Mouse (Mus musculus) testis, postnatal 14 days (tissue): ENCODE measurements around the gene Tpi1.
"Not testable (repeated sequence)": the region's sequence is repeated elsewhere in the genome, so short reads cannot be mapped to it uniquely, and the experiment has no call there.

Experiments used
- DNase-seq: peaks from one replicate; pipeline ENCODE4 v3.0.0; 2021; ENCODE audit warnings: low spot score

The Tpi1 gene

DNA sequence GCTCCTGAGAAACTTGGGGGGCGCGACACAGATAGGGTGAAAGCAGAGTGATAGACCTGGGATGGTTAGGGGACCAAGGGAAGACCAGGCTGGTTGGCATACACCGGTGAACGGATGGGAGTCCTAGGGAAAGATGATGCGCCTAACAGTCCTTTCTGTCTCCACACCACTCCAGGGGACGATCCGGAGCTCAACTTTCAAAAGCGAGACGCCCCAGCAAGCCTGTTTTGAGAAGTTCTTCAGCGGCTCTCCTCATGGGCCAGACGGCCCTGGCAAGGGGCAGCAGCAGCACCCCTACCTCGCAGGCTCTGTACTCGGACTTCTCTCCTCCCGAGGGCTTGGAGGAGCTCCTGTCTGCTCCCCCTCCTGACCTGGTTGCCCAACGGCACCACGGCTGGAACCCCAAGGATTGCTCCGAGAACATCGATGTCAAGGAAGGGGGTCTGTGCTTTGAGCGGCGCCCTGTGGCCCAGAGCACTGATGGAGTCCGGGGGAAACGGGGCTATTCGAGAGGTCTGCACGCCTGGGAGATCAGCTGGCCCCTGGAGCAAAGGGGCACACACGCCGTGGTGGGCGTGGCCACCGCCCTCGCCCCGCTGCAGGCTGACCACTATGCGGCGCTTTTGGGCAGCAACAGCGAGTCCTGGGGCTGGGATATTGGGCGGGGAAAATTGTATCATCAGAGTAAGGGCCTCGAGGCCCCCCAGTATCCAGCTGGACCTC lies 4.9 kb downstream of the Tpi1 start:
- DNase-seq, result peak; percentile 62

- DNase-seq, result peak; percentile 68
Observed at GRCm38 (mm10) chr6:124808358-124809012, 5.6 kb downstream of the Tpi1 start, which contains the start of gene Spsb2. TSS of gene Spsb2 (plus strand) at chr6:124808661.

- no peak for DNase-seq
Observed at GRCm38 (mm10) chr6:124807986-124808357, 6.1 kb downstream of the Tpi1 start.

GRCm38 (mm10) chr6:124807366-124807765 lies 6.7 kb downstream of the Tpi1 start:
- no peak for DNase-seq

GRCm38 (mm10) chr6:124806446-124807140 lies 7.5 kb downstream of the Tpi1 start:
- no peak for DNase-seq

GRCm38 (mm10) chr6:124805341-124806321 lies 8.5 kb downstream of the Tpi1 start:
- DNase-seq, result peak; percentile 87

GRCm38 (mm10) chr6:124804341-124804740 lies 9.8 kb downstream of the Tpi1 start:
- no peak for DNase-seq

DNA sequence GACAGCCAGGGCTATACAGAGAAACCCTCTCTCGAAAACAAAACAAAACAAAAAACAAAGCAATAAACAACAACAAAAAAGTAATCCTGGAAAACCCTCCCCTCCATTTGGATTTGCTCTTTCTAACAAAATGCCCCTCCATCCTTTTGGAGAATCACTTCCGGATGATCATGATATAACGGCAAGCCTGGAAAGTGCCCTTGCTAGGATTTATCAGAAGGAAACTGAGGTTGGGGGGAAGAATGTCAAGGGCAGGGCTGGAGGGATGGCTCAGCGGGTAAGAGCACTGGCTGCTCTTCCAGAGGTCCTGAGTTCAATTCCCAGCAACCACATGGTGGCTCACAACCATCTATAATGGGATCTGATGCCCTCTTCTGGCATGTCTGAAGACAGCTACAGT lies 10.4 kb downstream of the Tpi1 start:
- not testable (repeated sequence) for DNase-seq

GRCm38 (mm10) chr6:124803061-124803460 lies 11.0 kb downstream of the Tpi1 start:
- DNase-seq, result no peak

DNA sequence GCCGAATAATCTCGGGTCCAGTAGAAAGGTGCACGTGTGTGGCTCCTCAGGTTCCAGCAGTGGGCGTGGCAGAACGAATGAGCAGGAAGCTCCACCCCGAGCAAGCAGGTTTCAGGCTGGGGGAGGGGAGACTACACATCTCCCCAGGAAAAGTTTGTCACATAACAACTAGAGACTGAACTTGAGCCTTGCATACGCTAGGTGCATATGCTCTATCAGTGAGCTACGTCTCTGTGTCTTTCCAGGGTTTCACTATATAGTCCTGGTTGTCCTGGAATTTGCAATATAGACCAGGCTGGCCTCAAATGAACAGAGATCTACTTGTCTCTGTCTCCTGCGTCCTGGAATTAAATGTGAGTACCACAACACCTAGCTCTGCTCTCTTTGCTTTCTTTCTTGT lies 11.7 kb downstream of the Tpi1 start:
- DNase-seq, result not testable (repeated sequence)

- DNase-seq, result no peak
Observed at GRCm38 (mm10) chr6:124796200-124796599, 17.9 kb downstream of the Tpi1 start.

- no peak for DNase-seq
Observed at GRCm38 (mm10) chr6:124795781-124796180, 18.3 kb downstream of the Tpi1 start.

DNA sequence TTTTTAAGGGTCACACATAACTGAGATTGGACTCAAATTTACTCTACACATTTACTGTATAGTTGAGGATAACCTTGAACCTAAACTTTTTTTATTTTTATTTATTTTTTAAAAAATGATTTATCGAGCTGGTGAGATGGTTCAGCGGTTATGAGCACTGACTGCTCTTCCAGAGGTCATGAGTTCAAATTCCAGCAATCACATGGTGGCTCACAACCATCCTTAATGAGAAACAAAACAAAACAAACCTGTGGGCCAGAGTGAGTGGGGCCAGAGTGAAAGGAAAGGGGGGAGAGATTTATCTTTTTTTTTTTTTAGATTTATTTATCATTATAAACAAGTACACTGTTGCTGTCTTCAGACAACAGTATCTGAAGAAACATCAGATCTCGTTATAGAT lies 22.2 kb downstream of the Tpi1 start:
- no peak for DNase-seq

GRCm38 (mm10) chr6:124790121-124790520 lies 24.0 kb downstream of the Tpi1 start:
- DNase-seq, result no peak

GRCm38 (mm10) chr6:124789519-124789918 lies 24.6 kb downstream of the Tpi1 start:
- no peak for DNase-seq

DNA sequence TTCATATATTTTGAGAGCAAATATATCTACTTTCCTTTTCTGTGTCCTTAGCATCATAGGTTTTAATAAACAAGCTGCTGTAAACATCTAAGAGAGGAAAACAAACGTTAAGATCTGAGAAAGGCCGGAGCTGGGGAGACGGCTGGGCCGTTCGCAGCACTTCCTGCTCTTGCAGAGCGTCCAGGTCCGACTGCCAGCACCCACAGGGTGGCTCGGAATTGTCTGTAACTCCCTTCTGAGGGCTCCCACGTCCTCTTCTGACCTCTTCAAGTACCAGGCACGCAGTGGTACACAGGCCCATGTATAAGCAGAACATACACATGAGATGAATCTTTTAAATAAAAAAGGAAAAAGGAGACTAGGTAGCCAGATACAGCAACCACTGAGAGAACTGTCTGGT lies 26.4 kb downstream of the Tpi1 start:
- no peak for DNase-seq

DNA sequence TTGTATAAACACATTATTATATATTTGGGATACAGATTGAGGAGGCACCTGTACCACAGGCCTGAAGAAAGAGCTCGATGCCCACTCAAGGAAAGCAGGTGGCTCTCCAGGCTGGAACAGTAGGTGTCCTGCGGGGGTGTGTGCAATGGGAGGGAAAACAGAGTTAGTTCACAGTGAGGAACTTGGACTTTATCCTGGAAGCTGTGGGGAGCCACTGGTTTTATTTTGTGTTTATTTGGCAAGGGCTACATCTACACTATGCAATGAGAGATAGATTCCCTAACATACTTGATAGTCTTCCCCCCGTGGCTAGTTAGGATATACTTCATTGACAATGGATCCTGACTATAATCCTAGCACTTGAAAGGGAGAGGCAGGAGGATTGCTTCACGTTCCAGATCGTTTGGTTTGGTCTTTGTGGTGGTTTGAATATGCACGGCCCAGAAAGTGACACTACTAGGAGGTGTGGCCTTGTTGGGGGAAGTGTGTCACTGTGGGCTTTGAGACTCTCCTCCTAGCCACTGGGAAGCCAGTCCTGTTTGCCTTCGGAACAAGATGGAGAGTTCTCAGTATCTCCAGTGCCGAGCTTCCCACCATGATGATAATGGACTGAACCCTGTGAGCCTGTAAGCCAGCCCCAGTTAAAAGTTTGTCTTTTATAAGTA lies 27.2 kb downstream of the Tpi1 start:
- DNase-seq, result no peak

- no peak for DNase-seq
Observed at GRCm38 (mm10) chr6:124782436-124782835, 31.7 kb downstream of the Tpi1 start.

- no peak for DNase-seq
Observed at GRCm38 (mm10) chr6:124780917-124781316, 33.2 kb downstream of the Tpi1 start.

DNA sequence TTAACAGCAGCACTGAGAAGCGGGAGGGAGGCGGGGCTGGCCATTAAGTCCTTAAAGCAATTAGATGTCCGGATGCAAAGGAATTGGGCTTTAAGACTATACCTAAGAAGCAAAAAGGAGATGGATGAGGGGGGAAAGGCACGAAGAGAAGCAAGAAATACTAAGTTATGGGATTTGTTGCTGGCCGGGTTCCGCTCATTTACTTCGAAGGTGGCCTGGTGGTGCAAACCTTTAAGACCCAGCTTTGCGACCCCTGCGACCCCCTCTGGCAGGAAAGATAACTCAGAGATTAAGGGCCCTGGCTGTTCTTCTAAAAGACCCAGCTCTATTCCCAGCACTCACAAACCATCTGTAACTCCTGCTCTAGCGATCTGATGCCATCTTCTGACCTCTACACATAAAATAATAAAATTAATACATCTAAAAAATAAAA lies 34.1 kb downstream of the Tpi1 start:
- no peak for DNase-seq
